Mouse (Mus musculus) G1E (cell line): ENCODE measurements around the gene B430306N03Rik. TPM values are rescaled to one million over a fixed set of nuclear protein-coding genes. Genes with fewer than 3 reads are reported as not detected.

Experiments used
- ATAC-seq: 2 replicates; pipeline ENCODE4 v1.8.0; 2016; ENCODE audit warnings: mild to moderate bottlenecking; ENCODE audit not compliant: insufficient number of reproducible peaks, poor library complexity, low FRiP score, severe bottlenecking; ENCODE audit errors: extremely low read depth
- DNase-seq: peaks from one replicate; pipeline ENCODE4 v3.0.0; 2012; ENCODE audit warnings: low spot score
- H3K27me3 ChIP-seq: 2 replicates; pipeline ENCODE4 v1.6.1; 2012; ENCODE audit warnings: mild to moderate bottlenecking, low read length, inconsistent platforms; ENCODE audit not compliant: insufficient read depth
- H3K36me3 ChIP-seq: replicated peaks from 2 replicates; pipeline ENCODE3; 2012; ENCODE audit warnings: mild to moderate bottlenecking, inconsistent platforms
- H3K4me1 ChIP-seq: 2 replicates; pipeline ENCODE4 v1.6.1; 2012; ENCODE audit warnings: low read depth, low read length, inconsistent platforms, mixed read lengths; ENCODE audit not compliant: insufficient read depth
- H3K4me3 ChIP-seq: 2 replicates; pipeline ENCODE4 v1.5.1; 2012; ENCODE audit warnings: low read depth, mild to moderate bottlenecking, inconsistent platforms, low read length, moderate library complexity, mixed read lengths
- H3K9me3 ChIP-seq: replicated peaks from 2 replicates; pipeline ENCODE4 v1.6.1; 2012; ENCODE audit warnings: inconsistent platforms
- CTCF ChIP-seq: IDR thresholded peaks from 2 replicates; pipeline ENCODE4 v1.5.1; 2012; ENCODE audit warnings: low read depth, low read length, inconsistent platforms, mixed read lengths
- GATA1 ChIP-seq: IDR thresholded peaks from 2 replicates; pipeline ENCODE4 v1.6.1; 2012; ENCODE audit warnings: borderline replicate concordance, low read length, inconsistent platforms, mixed read lengths
- GATA2 ChIP-seq: IDR thresholded peaks from 2 replicates; pipeline ENCODE4 v1.6.1; 2012; ENCODE audit warnings: low read depth, low read length, inconsistent platforms, borderline replicate concordance
- POLR2AphosphoS5 ChIP-seq: IDR thresholded peaks from 2 replicates; pipeline ENCODE4 v1.6.1; 2012; ENCODE audit warnings: low read depth, low read length, inconsistent platforms; ENCODE audit not compliant: insufficient replicate concordance
- TAL1 ChIP-seq: conservative IDR thresholded peaks from 2 replicates; pipeline ENCODE4 v1.6.1; 2012; ENCODE audit warnings: low read depth, low read length, inconsistent platforms, mixed read lengths
- polyA plus RNA-seq: library from polyadenylated mRNA; stranded (reverse); fragments of >175 nt; gene quantifications from 2 replicates; pipeline ENCODE4 v1.2.3, GENCODE M21; 2012
- total RNA-seq, 2 experiments: library from RNA; stranded (forward) in 1 of 2; stranded (reverse) in 1 of 2; fragments of 200-1000 nt in 1 of 2; fragments of >200 nt in 1 of 2; fragmentation: Nextera tagmentation in 1 of 2; gene quantifications; 2 replicates each; pipeline ENCODE4 v1.2.3; 2014 to 2017

Gene B430306N03Rik
- total and polyA plus RNA-seq, 3 experiments: 0.20 to 1.7 (median 0.93) TPM

DNA sequence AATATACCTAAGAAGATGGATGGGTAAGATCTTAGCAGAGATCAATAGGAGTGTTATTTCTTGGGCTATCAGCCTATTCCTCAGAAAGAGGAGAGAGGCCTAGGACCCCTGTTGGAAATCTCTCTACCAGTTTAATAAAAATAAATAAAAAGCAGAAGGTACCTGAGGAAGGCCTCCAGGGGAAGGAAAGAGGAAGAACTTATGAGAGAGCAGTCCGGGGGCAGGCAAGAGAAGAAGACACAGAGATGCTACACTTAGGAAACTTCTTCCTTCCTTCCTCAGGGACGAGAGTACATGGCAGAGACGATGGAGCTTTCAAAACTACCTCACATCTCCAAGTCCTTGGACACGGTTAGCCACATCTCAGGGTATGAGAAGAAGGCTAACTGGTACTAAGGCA, 41.8 kb upstream of the B430306N03Rik start:
- no peak for ATAC-seq
- TF ChIP-seq CTCF: no peak
- no peak for TF ChIP-seq GATA2
- TF ChIP-seq POLR2AphosphoS5: no peak
- TF ChIP-seq GATA1: no peak

GRCm38 (mm10) chr17:48274885-48275284, 41.1 kb upstream of the B430306N03Rik start:
- Histone ChIP-seq H3K9me3 (no peaks in the 10 kb centered on the region), H3K36me3 (no peaks in the 10 kb centered on the region), H3K27me3 (no peaks in the 10 kb centered on the region), H3K4me3 (no peak overlapping the region), H3K4me1 (peaks cover 71% of the 10 kb centered on the region)
- DNase-seq: peak; percentile 60
- ATAC-seq: no peak
- TF ChIP-seq TAL1 (no peak), CTCF (peak; percentile 92), GATA1 (no peak), POLR2AphosphoS5 (no peak), GATA2 (no peak)

More for the DNA sequence above, 41.8 kb upstream of the B430306N03Rik start:
- Histone ChIP-seq H3K27me3 (no peaks in the 10 kb centered on the region), H3K4me1 (peaks cover 71% of the 10 kb centered on the region), H3K9me3 (no peaks in the 10 kb centered on the region), H3K36me3 (peaks cover 6% of the 10 kb centered on the region), H3K4me3 (no peak overlapping the region; the same call in 1 of the 2 replicates)
- DNase-seq: no peak

GRCm38 (mm10) chr17:48275736-48276135, 40.2 kb upstream of the B430306N03Rik start:
- no peak overlapping the region for H3K4me3 ChIP-seq
- no peak for DNase-seq
- H3K27me3 ChIP-seq: no peaks in the 10 kb centered on the region
- no peak for ATAC-seq
- H3K36me3 ChIP-seq: no peaks in the 10 kb centered on the region
- TF ChIP-seq GATA2: no peak
- TF ChIP-seq GATA1: no peak
- TF ChIP-seq POLR2AphosphoS5: no peak
- TF ChIP-seq TAL1: no peak
- TF ChIP-seq CTCF: no peak
- peaks cover 73% of the 10 kb centered on the region for H3K4me1 ChIP-seq
- no peaks in the 10 kb centered on the region for H3K9me3 ChIP-seq

GRCm38 (mm10) chr17:48278381-48278780, 37.6 kb upstream of the B430306N03Rik start:
- DNase-seq (no peak), ATAC-seq (no peak)
- no peaks in the 10 kb centered on the region for H3K27me3 ChIP-seq
- no peak overlapping the region for H3K4me3 ChIP-seq
- peaks cover 71% of the 10 kb centered on the region for H3K4me1 ChIP-seq
- H3K9me3 ChIP-seq: no peaks in the 10 kb centered on the region
- no peaks in the 10 kb centered on the region for H3K36me3 ChIP-seq
- no peak for TF ChIP-seq TAL1
- TF ChIP-seq GATA2: no peak
- TF ChIP-seq GATA1: no peak
- no peak for TF ChIP-seq POLR2AphosphoS5
- no peak for TF ChIP-seq CTCF

DNA sequence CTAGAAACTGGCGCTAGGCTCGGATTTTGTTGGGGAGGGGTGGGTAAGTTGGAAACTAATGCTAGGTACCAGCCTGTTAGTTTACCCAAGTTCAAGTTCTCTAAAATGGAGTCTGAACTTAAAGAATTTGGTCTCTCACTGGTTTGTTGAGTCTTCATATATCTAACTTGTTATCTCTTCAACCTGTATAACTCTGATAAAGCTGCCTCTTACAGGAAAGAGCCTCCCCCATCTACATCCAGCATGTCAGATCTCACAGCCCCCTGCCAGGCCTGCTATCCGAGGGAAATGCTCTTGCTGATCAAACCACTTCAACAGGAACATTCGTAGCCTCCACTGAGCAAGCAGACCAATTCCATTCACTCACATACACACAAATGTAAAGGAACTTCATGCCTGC, 36.9 kb upstream of the B430306N03Rik start:
- Histone ChIP-seq H3K4me3 (no peak overlapping the region), H3K4me1 (peaks cover 66% of the 10 kb centered on the region), H3K9me3 (no peaks in the 10 kb centered on the region), H3K27me3 (no peaks in the 10 kb centered on the region), H3K36me3 (no peaks in the 10 kb centered on the region)
- ATAC-seq (peak; percentile 41), DNase-seq (no peak)
- TF ChIP-seq TAL1 (no peak; the same call in 1 of the 2 replicates), GATA1 (no peak), POLR2AphosphoS5 (no peak), CTCF (no peak), GATA2 (no peak)

DNA sequence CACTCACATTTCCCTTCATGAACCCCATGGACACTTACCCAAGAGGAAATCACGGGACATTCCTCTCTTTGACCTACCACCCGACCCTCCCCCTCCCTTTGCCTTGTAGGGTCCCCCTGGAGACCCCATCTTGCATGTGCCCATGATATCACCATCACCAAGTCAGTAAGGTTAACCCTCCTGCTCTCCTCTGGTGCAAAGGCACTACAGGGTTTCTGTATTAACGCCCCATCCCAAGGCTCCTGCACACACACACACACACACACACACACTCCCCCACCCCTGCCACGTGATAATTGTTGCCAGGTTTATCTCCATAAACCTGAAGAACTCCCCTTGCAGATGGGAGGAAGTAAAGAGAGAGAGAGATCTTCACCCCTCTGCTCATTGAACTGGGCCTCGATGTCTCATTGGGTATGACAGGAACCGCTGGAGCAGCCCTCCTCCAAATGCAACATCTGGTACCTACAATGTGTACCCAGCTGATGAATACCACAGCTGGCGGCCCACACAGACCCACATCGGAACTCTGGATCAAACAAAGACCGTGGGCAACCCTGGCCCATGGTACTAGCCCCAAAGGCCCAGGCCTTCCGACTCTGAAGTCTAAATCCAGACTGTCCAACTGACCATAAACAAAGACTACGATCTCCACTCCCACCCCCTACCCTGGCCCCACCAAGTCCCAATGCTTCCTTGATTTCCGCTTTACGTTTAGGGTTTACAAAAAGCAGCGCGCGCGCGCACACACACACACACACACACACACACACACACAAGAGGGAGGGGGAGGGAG, 34.8 kb upstream of the B430306N03Rik start:
- H3K4me3 ChIP-seq: no peak overlapping the region; the same call in 1 of the 2 replicates
- no peaks in the 10 kb centered on the region for H3K36me3 ChIP-seq
- TF ChIP-seq GATA2: no peak
- no peak for TF ChIP-seq CTCF
- TF ChIP-seq TAL1: no peak
- no peak for TF ChIP-seq GATA1
- no peak for TF ChIP-seq POLR2AphosphoS5
- ATAC-seq (peak; percentile 60), DNase-seq (no peak)
- H3K4me1 ChIP-seq: peaks cover 44% of the 10 kb centered on the region
- no peaks in the 10 kb centered on the region for H3K27me3 ChIP-seq
- no peaks in the 10 kb centered on the region for H3K9me3 ChIP-seq
